Mouse (Mus musculus) embryonic fibroblast, embryonic 13.5 days (primary cell): ENCODE measurements around the gene Arcn1.

ENCODE experiments used
- CTCF ChIP-seq: IDR thresholded peaks from 2 replicates; pipeline ENCODE4 v1.5.1; 2011; ENCODE audit warnings: mild to moderate bottlenecking, control low read depth, low read length, moderate library complexity, borderline replicate concordance; ENCODE audit not compliant: insufficient read depth
- POLR2A ChIP-seq: IDR thresholded peaks from 2 replicates; pipeline ENCODE4 v1.6.1; 2011; ENCODE audit warnings: low read depth, mild to moderate bottlenecking, control low read depth, low read length, moderate library complexity

GRCm38 (mm10) chr9:44726431-44727146 lies 41.1 kb downstream of the Arcn1 start:
- TF ChIP-seq POLR2A (no peak), CTCF (no peak)
